ENCODE assay signal across 25 mouse cellular contexts in the genomic region with DNA sequence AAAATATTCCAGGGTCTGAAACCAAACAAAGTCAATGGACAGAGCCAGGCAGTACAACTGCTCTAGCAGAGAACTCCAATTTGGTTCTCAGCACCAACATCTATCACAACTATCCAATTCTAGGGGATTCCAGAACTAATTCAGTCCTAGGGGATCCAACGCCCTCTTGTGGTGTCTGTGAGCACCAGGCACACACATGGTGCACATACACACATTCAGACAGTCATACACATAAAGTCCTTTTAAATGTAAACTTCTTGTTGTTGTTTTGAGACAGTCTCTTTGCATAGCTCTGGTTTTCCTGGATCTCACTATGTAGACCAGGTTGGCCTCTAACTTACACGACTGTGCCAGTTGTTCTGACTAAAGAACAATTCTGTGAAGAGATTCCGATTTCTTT. TPM values are rescaled to one million over a fixed set of nuclear protein-coding genes. Genes with fewer than 3 reads are reported as not detected.
DNase-seq lines count a peak whose midpoint lies in the region; ATAC-seq and TF ChIP-seq lines count a peak whose summit lies in the region.
"Had no signal": no experiment of that assay in that cellular context is flagged by ENCODE, and none has a peak within 500 bp of the region (broad histone marks: within the 10 kb centered on the region; RNA-seq: fewer than 3 reads in every experiment).

No protein-coding gene starts in this region.

- peaks cover 11% of the 10 kb centered on the region for H3K4me1 ChIP-seq in forebrain, embryonic 10.5 days
- no peaks in the 10 kb centered on the region for H3K4me1 ChIP-seq in forebrain, embryonic 15.5 days
- H3K4me1 ChIP-seq in kidney, embryonic 16.5 days (ENCODE audit: insufficient read depth, low read length): no peaks in the 10 kb centered on the region
- no peaks in the 10 kb centered on the region for H3K4me1 ChIP-seq in midbrain, postnatal 0 days (ENCODE audit: insufficient read depth, low read length)
- peaks cover 5% of the 10 kb centered on the region; the same call in 1 of the 2 replicates for H3K4me1 ChIP-seq in midbrain, embryonic 11.5 days (ENCODE audit: control insufficient read depth, insufficient read depth, low read length)
- no peaks in the 10 kb centered on the region for H3K4me1 ChIP-seq in stomach, postnatal 0 days (replicated peaks; ENCODE audit: control insufficient read depth, insufficient read depth)
- H3K4me1 ChIP-seq: embryonic facial prominence, embryonic 12.5 days; neural tube, embryonic 12.5 days had no signal

- no peak overlapping the region for H3K4me2 ChIP-seq in forebrain, embryonic 15.5 days (replicated peaks)
- H3K4me2 ChIP-seq in kidney, embryonic 16.5 days (replicated peaks; ENCODE audit: low read depth, low read length): no peak overlapping the region
- H3K4me2 ChIP-seq in midbrain, postnatal 0 days (ENCODE audit: low read depth, low read length, poor library complexity, severe bottlenecking): no peak overlapping the region
- H3K4me2 ChIP-seq in midbrain, embryonic 11.5 days: no peak overlapping the region
- H3K4me2 ChIP-seq in stomach, postnatal 0 days (replicated peaks; ENCODE audit: low read depth): no peak overlapping the region
- H3K4me2 ChIP-seq: embryonic facial prominence, embryonic 12.5 days; forebrain, embryonic 12.5 days; heart, embryonic 11.5 days; hindbrain, embryonic 14.5 days; neural tube, embryonic 12.5 days had no signal

- TF ChIP-seq CTCF in midbrain, postnatal 0 days (IDR thresholded peaks at IDR 0.05): peak; percentile 22; the same call in 1 of the 2 replicates
- peak; percentile 34 for TF ChIP-seq CTCF in stomach, postnatal 0 days (IDR thresholded peaks at IDR 0.05; ENCODE audit: low read depth)

- H3K36me3 ChIP-seq in forebrain, embryonic 10.5 days (replicated peaks): peaks cover 13% of the 10 kb centered on the region
- H3K36me3 ChIP-seq in forebrain, embryonic 15.5 days: peaks cover 10% of the 10 kb centered on the region; the same call in 1 of the 2 replicates
- H3K36me3 ChIP-seq in kidney, embryonic 16.5 days (ENCODE audit: insufficient read depth, low read length): no peaks in the 10 kb centered on the region
- H3K36me3 ChIP-seq in midbrain, postnatal 0 days (ENCODE audit: insufficient read depth, low read length): peaks cover 7% of the 10 kb centered on the region
- no peaks in the 10 kb centered on the region; the same call in 1 of the 2 replicates for H3K36me3 ChIP-seq in midbrain, embryonic 11.5 days (ENCODE audit: control insufficient read depth, insufficient read depth, low read length)
- H3K36me3 ChIP-seq in stomach, postnatal 0 days (ENCODE audit: control insufficient read depth, insufficient read depth, low read length): no peaks in the 10 kb centered on the region

- no peak for TF ChIP-seq EP300 in stomach, postnatal 0 days (optimal IDR thresholded peaks at IDR 0.05)

- ATAC-seq in forebrain, embryonic 15.5 days (replicated peaks): no peak
- ATAC-seq in kidney, embryonic 16.5 days (ENCODE audit: low FRiP score, low TSS enrichment): no peak
- ATAC-seq in midbrain, postnatal 0 days (ENCODE audit: low FRiP score): no peak
- no peak for ATAC-seq in midbrain, embryonic 11.5 days (ENCODE audit: low FRiP score)
- ATAC-seq in stomach, postnatal 0 days (ENCODE audit: low FRiP score, low TSS enrichment): no peak
- ATAC-seq: activated CD4-positive, CD25-positive, alpha-beta regulatory T cell, adult 4 months; CD4-positive, CD25-positive, alpha-beta regulatory T cell, adult 4 months had no signal

- no peak overlapping the region for H3K4me3 ChIP-seq in forebrain, embryonic 10.5 days
- no peak overlapping the region for H3K4me3 ChIP-seq in forebrain, embryonic 15.5 days
- no peak overlapping the region for H3K4me3 ChIP-seq in kidney, embryonic 16.5 days (ENCODE audit: low read length)
- H3K4me3 ChIP-seq in midbrain, postnatal 0 days (ENCODE audit: low read depth, low read length): no peak overlapping the region
- no peak overlapping the region for H3K4me3 ChIP-seq in midbrain, embryonic 11.5 days (ENCODE audit: low read depth, low read length)
- no peak overlapping the region for H3K4me3 ChIP-seq in stomach, postnatal 0 days (ENCODE audit: low read depth, low read length)
- H3K4me3 ChIP-seq: embryonic facial prominence, embryonic 12.5 days; forebrain, embryonic 12.5 days; neural tube, embryonic 12.5 days had no signal

- no peaks in the 10 kb centered on the region for H3K9me3 ChIP-seq in forebrain, embryonic 10.5 days
- H3K9me3 ChIP-seq in forebrain, embryonic 15.5 days: no peaks in the 10 kb centered on the region
- no peaks in the 10 kb centered on the region for H3K9me3 ChIP-seq in kidney, embryonic 16.5 days (ENCODE audit: low read length)
- no peaks in the 10 kb centered on the region for H3K9me3 ChIP-seq in midbrain, postnatal 0 days (ENCODE audit: low read length)
- no peaks in the 10 kb centered on the region for H3K9me3 ChIP-seq in midbrain, embryonic 11.5 days (ENCODE audit: control insufficient read depth, low read length)
- H3K9me3 ChIP-seq in stomach, postnatal 0 days (ENCODE audit: control insufficient read depth, low read length): no peaks in the 10 kb centered on the region
- H3K9me3 ChIP-seq: embryonic facial prominence, embryonic 12.5 days; forebrain, embryonic 12.5 days had no signal

- DNase-seq in forebrain, embryonic 10.5 days (ENCODE audit: extremely low spot score, low spot score): no peak
- DNase-seq in kidney, adult 18-20 months: no peak
- DNase-seq in midbrain, postnatal 0 days (ENCODE audit: low spot score): no peak
- no peak for DNase-seq in midbrain, embryonic 11.5 days (ENCODE audit: low spot score, missing footprints)
- DNase-seq in stomach, postnatal 0 days (ENCODE audit: low spot score): no peak
- no peak for DNase-seq in cerebellum, adult 9-11 months
- DNase-seq: adrenal gland, postnatal 14 days; cerebellum, adult 11-12 months; gastrocnemius, postnatal 36 days; heart, postnatal 14 days; kidney, postnatal 4 days; lung, adult 2 months had no signal

- no peaks in the 10 kb centered on the region for H3K27me3 ChIP-seq in forebrain, embryonic 10.5 days (ENCODE audit: poor library complexity, severe bottlenecking)
- H3K27me3 ChIP-seq in forebrain, embryonic 15.5 days: no peaks in the 10 kb centered on the region
- H3K27me3 ChIP-seq in kidney, embryonic 16.5 days (ENCODE audit: insufficient read depth, low read length): no peaks in the 10 kb centered on the region
- no peaks in the 10 kb centered on the region for H3K27me3 ChIP-seq in midbrain, postnatal 0 days (ENCODE audit: insufficient read depth, low read length)
- no peaks in the 10 kb centered on the region for H3K27me3 ChIP-seq in midbrain, embryonic 11.5 days (ENCODE audit: control insufficient read depth, insufficient read depth, low read length)
- no peaks in the 10 kb centered on the region for H3K27me3 ChIP-seq in stomach, postnatal 0 days (ENCODE audit: control insufficient read depth, insufficient read depth, low read length)
- H3K27me3 ChIP-seq: embryonic facial prominence, embryonic 12.5 days; forebrain, embryonic 12.5 days; neural tube, embryonic 12.5 days had no signal

- 87% methylated on average over 3 of the region's 3 CpGs for WGBS in forebrain, embryonic 10.5 days
- WGBS in forebrain, embryonic 15.5 days: 76% methylated on average over 3 of the region's 3 CpGs
- WGBS in kidney, embryonic 16.5 days: 82% methylated on average over 3 of the region's 3 CpGs
- WGBS in midbrain, postnatal 0 days: 80% methylated on average over 3 of the region's 3 CpGs
- WGBS in midbrain, embryonic 11.5 days: 75% methylated on average over 3 of the region's 3 CpGs
- 81% methylated on average over 3 of the region's 3 CpGs for WGBS in stomach, postnatal 0 days

- peak overlapping the region; percentile 51; the same call in 1 of the 2 replicates for H3K27ac ChIP-seq in forebrain, embryonic 10.5 days
- no peak overlapping the region for H3K27ac ChIP-seq in forebrain, embryonic 15.5 days (replicated peaks)
- H3K27ac ChIP-seq in kidney, embryonic 16.5 days (ENCODE audit: low read length): peak overlapping the region; percentile 93; the same call in 1 of the 2 replicates
- no peak overlapping the region for H3K27ac ChIP-seq in midbrain, postnatal 0 days (ENCODE audit: low read depth, low read length)
- no peak overlapping the region for H3K27ac ChIP-seq in midbrain, embryonic 11.5 days (ENCODE audit: low read depth, low read length)
- H3K27ac ChIP-seq in stomach, postnatal 0 days (replicated peaks): peak overlapping the region; percentile 74
- H3K27ac ChIP-seq: forebrain, embryonic 12.5 days; hindbrain, embryonic 14.5 days; neural tube, embryonic 12.5 days had no signal

- no peak overlapping the region for H3K9ac ChIP-seq in forebrain, embryonic 15.5 days (replicated peaks)
- H3K9ac ChIP-seq in kidney, embryonic 16.5 days (replicated peaks; ENCODE audit: low read length): no peak overlapping the region
- no peak overlapping the region for H3K9ac ChIP-seq in midbrain, postnatal 0 days (replicated peaks; ENCODE audit: low read length, poor library complexity, severe bottlenecking)
- no peak overlapping the region for H3K9ac ChIP-seq in midbrain, embryonic 11.5 days (ENCODE audit: low read length)
- no peak overlapping the region for H3K9ac ChIP-seq in stomach, postnatal 0 days (ENCODE audit: low read length)
- H3K9ac ChIP-seq: embryonic facial prominence, embryonic 12.5 days; forebrain, embryonic 12.5 days; hindbrain, embryonic 14.5 days; neural tube, embryonic 12.5 days had no signal

RNA-seq across cellular contexts. Expression of gene Chmp4b, which starts 1.1 kb away (rescaled TPM):
- 12.9 and 13.4 TPM in 2 replicates for polyA plus RNA-seq in forebrain, embryonic 10.5 days (2016; fragmentation: Nextera tagmentation; extraction: Ambion mirVana)
- polyA plus RNA-seq in forebrain, embryonic 15.5 days (2015; fragmentation: Nextera tagmentation; extraction: Ambion mirVana): 23.9 and 25.0 TPM in 2 replicates
- polyA plus RNA-seq in kidney, embryonic 16.5 days (2015; fragmentation: Nextera tagmentation; extraction: Ambion mirVana): 18.0 and 20.7 TPM in 2 replicates
- total RNA-seq in midbrain, postnatal 0 days (2014; rRNA removed): 152 and 156 TPM in 2 replicates
- 28.1 and 31.7 TPM in 2 replicates for polyA plus RNA-seq in midbrain, postnatal 0 days (2015; fragmentation: Nextera tagmentation; extraction: Ambion mirVana)
- 12.7 and 14.0 TPM in 2 replicates for polyA plus RNA-seq in midbrain, embryonic 11.5 days (2014; fragmentation: Nextera tagmentation; extraction: Ambion mirVana)
- polyA plus RNA-seq in stomach, postnatal 0 days (2015; fragmentation: Nextera tagmentation; extraction: Ambion mirVana): 37.3 and 42.7 TPM in 2 replicates

RNA-seq across cellular contexts. Expression of gene 4930519P11Rik, which starts 37.2 kb away (rescaled TPM):
- 0.34 and 0.53 TPM in 2 replicates for polyA plus RNA-seq in forebrain, embryonic 10.5 days (2016; fragmentation: Nextera tagmentation; extraction: Ambion mirVana)
- polyA plus RNA-seq in forebrain, embryonic 15.5 days (2015; fragmentation: Nextera tagmentation; extraction: Ambion mirVana): 0.45 and 0.89 TPM in 2 replicates
- 0.40 TPM in 1 of 2 replicates, not detected in the other for polyA plus RNA-seq in kidney, embryonic 16.5 days (2015; fragmentation: Nextera tagmentation; extraction: Ambion mirVana)
- total RNA-seq in midbrain, postnatal 0 days (2014; rRNA removed): not detected in 2 replicates
- 0.35 TPM in 1 of 2 replicates, not detected in the other for polyA plus RNA-seq in midbrain, postnatal 0 days (2015; fragmentation: Nextera tagmentation; extraction: Ambion mirVana)
- polyA plus RNA-seq in midbrain, embryonic 11.5 days (2014; fragmentation: Nextera tagmentation; extraction: Ambion mirVana): 0.60 and 1.1 TPM in 2 replicates
- polyA plus RNA-seq in stomach, postnatal 0 days (2015; fragmentation: Nextera tagmentation; extraction: Ambion mirVana): 0.22 and 0.28 TPM in 2 replicates
- total RNA-seq: adrenal gland, postnatal 14 days; gastrocnemius, postnatal 36 days; heart, postnatal 14 days; layer of hippocampus, postnatal 14 days; left cerebral cortex, postnatal 14 days; liver, adult 2 months; monocyte, adult 5-6 weeks had no signal
- polyA plus RNA-seq: activated CD4-positive, CD25-positive, alpha-beta regulatory T cell, adult 4 months; CD4-positive, CD25-positive, alpha-beta regulatory T cell, adult 4 months; forebrain, embryonic 12.5 days had no signal

RNA-seq across cellular contexts. Expression of gene Zfp341, which starts 37.3 kb away (rescaled TPM):
- polyA plus RNA-seq in forebrain, embryonic 10.5 days (2016; fragmentation: Nextera tagmentation; extraction: Ambion mirVana): 0.93 and 1.2 TPM in 2 replicates
- polyA plus RNA-seq in forebrain, embryonic 15.5 days (2015; fragmentation: Nextera tagmentation; extraction: Ambion mirVana): 2.7 and 3.6 TPM in 2 replicates
- 1.2 and 1.3 TPM in 2 replicates for polyA plus RNA-seq in kidney, embryonic 16.5 days (2015; fragmentation: Nextera tagmentation; extraction: Ambion mirVana)
- total RNA-seq in midbrain, postnatal 0 days (2014; rRNA removed): 7.7 and 10.4 TPM in 2 replicates
- 1.2 and 1.5 TPM in 2 replicates for polyA plus RNA-seq in midbrain, postnatal 0 days (2015; fragmentation: Nextera tagmentation; extraction: Ambion mirVana)
- polyA plus RNA-seq in midbrain, embryonic 11.5 days (2014; fragmentation: Nextera tagmentation; extraction: Ambion mirVana): 0.92 and 1.2 TPM in 2 replicates
- polyA plus RNA-seq in stomach, postnatal 0 days (2015; fragmentation: Nextera tagmentation; extraction: Ambion mirVana): 0.27 and 0.45 TPM in 2 replicates

RNA-seq across cellular contexts. Expression of gene Pxmp4, which starts 46.9 kb away (rescaled TPM):
- polyA plus RNA-seq in forebrain, embryonic 10.5 days (2016; fragmentation: Nextera tagmentation; extraction: Ambion mirVana): 9.3 and 12.4 TPM in 2 replicates
- 13.4 and 14.1 TPM in 2 replicates for polyA plus RNA-seq in forebrain, embryonic 15.5 days (2015; fragmentation: Nextera tagmentation; extraction: Ambion mirVana)
- 31.8 and 32.9 TPM in 2 replicates for polyA plus RNA-seq in kidney, embryonic 16.5 days (2015; fragmentation: Nextera tagmentation; extraction: Ambion mirVana)
- 16.1 and 21.6 TPM in 2 replicates for total RNA-seq in midbrain, postnatal 0 days (2014; rRNA removed)
- polyA plus RNA-seq in midbrain, postnatal 0 days (2015; fragmentation: Nextera tagmentation; extraction: Ambion mirVana): 17.8 and 21.1 TPM in 2 replicates
- 12.3 and 14.1 TPM in 2 replicates for polyA plus RNA-seq in midbrain, embryonic 11.5 days (2014; fragmentation: Nextera tagmentation; extraction: Ambion mirVana)
- polyA plus RNA-seq in stomach, postnatal 0 days (2015; fragmentation: Nextera tagmentation; extraction: Ambion mirVana): 49.7 and 52.8 TPM in 2 replicates

Comparison
In these comparisons a context has a peak if more than half of its experiments do, and no peak if none do; other contexts are left out.
1. H3K27ac ChIP-seq: peak in forebrain, embryonic 10.5 days (single experiment), kidney, embryonic 16.5 days (single experiment) and stomach, postnatal 0 days (single experiment); none in forebrain, embryonic 15.5 days (single experiment), midbrain, postnatal 0 days (single experiment) and midbrain, embryonic 11.5 days (single experiment).